Mouse (Mus musculus) spleen, adult 12 weeks (tissue): ENCODE results near the gene Shcbp1l.

Experiments used
- DNase-seq: peaks from one replicate; pipeline ENCODE4 v3.0.0; 2022; ENCODE audit warnings: low spot score

The Shcbp1l gene

GRCm38 (mm10) chr1:153486767-153487499 lies 62.0 kb downstream of the Shcbp1l start:
- DNase-seq = peak; percentile 64

DNA sequence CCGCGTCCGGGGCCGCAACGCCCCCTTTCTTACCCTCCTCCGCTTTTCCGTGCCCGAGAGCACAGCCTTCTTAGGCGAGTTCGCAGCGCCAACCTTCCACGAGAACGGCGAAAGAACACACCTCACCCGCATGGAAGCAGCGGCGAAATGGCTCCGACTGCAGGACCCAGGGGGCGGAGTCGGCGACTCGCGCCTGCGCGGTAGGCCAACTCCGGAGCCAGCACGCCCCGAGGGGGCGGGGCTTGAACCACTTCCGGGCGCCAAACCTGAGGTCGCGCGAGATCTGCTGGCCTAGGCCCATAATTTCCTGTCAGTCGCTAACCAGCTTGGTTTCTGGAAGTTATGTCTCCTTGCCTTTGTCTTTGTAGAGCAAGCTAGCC lies 62.5 kb downstream of the Shcbp1l start, which contains the start of gene Dhx9:
Gene Dhx9, minus strand, starts transcription at position 161 of the 380 bp plus-strand sequence.
- peak; percentile 100 for DNase-seq

DNA sequence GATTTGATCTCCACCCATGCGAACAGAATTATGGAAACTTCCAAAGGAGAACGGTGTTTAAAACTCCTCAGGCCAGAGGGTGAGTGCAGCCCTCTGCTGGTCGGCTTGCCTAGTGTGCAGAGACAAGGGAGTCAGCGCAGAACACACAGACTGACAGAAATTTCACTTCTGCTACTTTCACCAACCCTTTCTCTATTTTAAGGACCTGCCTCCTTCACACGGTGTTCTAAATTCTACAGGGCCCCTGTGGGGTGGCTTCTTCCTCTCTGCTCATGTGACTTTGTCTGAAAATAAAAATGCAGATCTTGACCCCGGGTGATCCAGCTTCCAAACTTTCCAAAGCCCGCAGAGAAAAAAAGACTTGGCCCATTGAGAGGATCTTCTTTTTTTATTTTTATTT lies 64.2 kb downstream of the Shcbp1l start:
- DNase-seq = peak; percentile 42

GRCm38 (mm10) chr1:153489540-153489939 lies 64.6 kb downstream of the Shcbp1l start:
- no peak for DNase-seq

DNA sequence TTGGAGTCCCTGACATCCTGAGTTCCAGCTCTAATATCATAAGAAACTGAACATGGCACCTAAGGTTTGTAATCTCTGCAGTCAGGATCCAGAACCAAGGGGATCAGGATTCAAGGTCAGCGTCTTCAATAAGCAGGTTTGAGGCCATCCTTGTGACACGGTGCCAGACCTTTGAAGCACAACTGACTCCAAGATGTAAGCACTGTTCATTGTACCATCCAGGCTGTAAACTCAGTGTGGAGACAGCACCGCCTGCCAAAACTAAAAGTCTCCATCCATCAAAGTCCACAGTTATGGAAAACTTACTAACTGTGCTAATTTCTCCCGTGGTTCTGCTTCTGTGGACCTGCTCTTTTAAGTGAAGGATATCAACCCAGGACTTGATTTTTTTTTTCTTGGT lies 65.0 kb downstream of the Shcbp1l start:
- no peak for DNase-seq

DNA sequence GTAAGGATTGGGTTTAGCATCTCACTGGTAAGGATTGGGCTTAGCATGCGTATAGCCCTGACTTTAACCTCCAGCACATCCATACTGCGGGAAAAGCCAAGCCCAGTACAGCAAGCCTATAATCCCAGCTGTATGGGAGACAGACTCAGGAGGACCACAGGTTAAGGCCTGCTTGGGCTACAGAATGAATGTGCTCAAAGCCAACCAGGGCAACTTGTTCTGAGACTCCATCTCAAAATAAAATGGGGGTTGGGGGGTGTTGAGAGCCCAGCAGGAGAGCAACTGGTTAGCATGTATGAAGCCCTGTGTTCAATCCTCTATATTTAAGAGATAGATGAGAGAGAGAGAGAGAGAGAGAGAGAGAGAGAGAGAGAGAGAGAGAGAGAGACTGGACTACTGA lies 66.4 kb downstream of the Shcbp1l start:
- no peak for DNase-seq

DNA sequence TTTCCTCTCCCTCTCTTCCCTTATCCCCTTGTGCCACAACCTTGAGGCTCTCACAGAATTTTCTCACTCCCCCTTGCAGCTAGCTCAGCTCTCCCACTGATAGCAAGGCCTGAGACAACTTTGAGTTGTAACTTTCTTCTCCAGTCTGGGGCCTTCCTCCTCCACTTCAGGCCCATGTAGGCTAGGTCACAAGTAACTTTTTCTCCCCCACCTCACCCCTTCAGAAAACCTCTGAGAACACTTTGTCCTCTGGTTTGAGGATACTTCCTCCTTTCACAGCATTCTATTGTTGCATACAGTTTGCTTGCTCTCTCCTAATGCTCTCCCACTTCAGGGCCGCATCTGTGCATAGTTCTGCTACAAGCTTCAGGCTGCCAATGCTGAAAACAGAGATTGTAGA lies 66.9 kb downstream of the Shcbp1l start:
- DNase-seq = no peak

- no peak for DNase-seq
These were observed 68.4 kb downstream of the Shcbp1l start for GRCm38 (mm10) chr1:153493338-153493737.

DNA sequence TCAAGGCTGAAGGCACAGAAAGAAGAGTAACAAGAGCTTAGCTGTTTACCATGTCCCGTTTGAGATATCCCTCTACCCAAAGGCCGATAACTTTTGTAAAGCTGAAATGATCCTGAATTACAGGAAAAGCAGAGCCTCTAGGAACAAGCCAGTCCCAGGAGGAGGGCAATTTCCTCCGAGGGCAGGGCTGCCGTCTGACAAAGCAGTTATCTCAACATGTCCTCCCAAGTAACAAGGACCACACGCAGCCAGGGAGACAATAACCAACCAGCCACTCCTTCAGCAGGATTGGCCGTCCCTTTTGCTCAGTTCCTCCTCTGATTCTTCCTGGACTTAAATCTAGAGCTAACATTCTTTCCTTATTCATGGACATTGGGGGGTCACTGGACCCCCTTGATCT lies 69.0 kb downstream of the Shcbp1l start:
- no peak for DNase-seq

- no peak for DNase-seq
These were observed 71.1 kb downstream of the Shcbp1l start for GRCm38 (mm10) chr1:153496030-153496429.

GRCm38 (mm10) chr1:153500030-153500429 lies 75.1 kb downstream of the Shcbp1l start:
- DNase-seq = no peak

GRCm38 (mm10) chr1:153501644-153502321 lies 76.8 kb downstream of the Shcbp1l start:
- no peak for DNase-seq
